Comparison of ENCODE assay signal across 14 mouse cellular contexts in the genomic region with DNA sequence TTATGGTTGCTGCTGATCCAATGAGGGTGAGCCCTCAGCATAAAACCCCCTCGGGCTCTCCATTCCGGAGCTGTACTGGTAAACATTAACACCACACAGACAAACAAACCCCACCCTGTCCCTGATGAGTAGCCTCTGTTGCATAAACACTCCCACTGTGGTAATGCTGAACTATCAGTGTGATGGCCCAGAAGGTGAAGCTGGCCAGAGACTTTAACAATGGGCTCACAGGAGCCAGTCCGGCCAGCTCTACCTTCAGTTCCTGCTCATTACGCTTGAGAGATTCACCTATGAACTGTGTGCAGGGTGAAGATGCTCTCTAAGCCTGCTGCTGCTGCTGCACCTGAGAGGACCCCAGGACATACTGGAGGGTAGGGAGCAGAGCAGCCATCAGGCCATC.
DNase-seq lines count a peak whose midpoint lies in the region; ATAC-seq and TF ChIP-seq lines count a peak whose summit lies in the region.
"Had no signal": no experiment of that assay in that cellular context is flagged by ENCODE, and none has a peak within 500 bp of the region (broad histone marks: within the 10 kb centered on the region; RNA-seq: fewer than 3 reads in every experiment).

No protein-coding gene starts in this region.

- H3K9ac ChIP-seq in hindbrain, embryonic 12.5 days: no peak overlapping the region
- H3K9ac ChIP-seq: forebrain, embryonic 13.5 days; forebrain, postnatal 0 days; heart, embryonic 12.5 days had no signal

- no peak for TF ChIP-seq CTCF in kidney, adult 2 months (conservative IDR thresholded peaks at IDR 0.05; ENCODE audit: insufficient read depth, insufficient read length, low read depth, low read length)
- TF ChIP-seq CTCF in layer of hippocampus, adult 2 months (conservative IDR thresholded peaks at IDR 0.05): no peak

- peaks cover 51% of the 10 kb centered on the region for H3K4me1 ChIP-seq in hindbrain, embryonic 10.5 days (replicated peaks)
- H3K4me1 ChIP-seq in hindbrain, embryonic 12.5 days: peaks cover 48% of the 10 kb centered on the region
- H3K4me1 ChIP-seq in kidney, adult 2 months (ENCODE audit: control insufficient read depth, insufficient read depth, low read length): no peaks in the 10 kb centered on the region

- H3K27me3 ChIP-seq in hindbrain, embryonic 10.5 days (ENCODE audit: insufficient read depth, poor library complexity, severe bottlenecking): no peaks in the 10 kb centered on the region
- H3K27me3 ChIP-seq in hindbrain, embryonic 12.5 days: no peaks in the 10 kb centered on the region
- no peaks in the 10 kb centered on the region for H3K27me3 ChIP-seq in kidney, adult 2 months (replicated peaks; ENCODE audit: control insufficient read depth, insufficient read depth, low read length)
- H3K27me3 ChIP-seq: heart, embryonic 12.5 days had no signal

- H3K36me3 ChIP-seq in hindbrain, embryonic 10.5 days: no peaks in the 10 kb centered on the region
- H3K36me3 ChIP-seq in hindbrain, embryonic 12.5 days: no peaks in the 10 kb centered on the region
- no peaks in the 10 kb centered on the region for H3K36me3 ChIP-seq in kidney, adult 2 months (ENCODE audit: control insufficient read depth, insufficient read depth, low read length)
- H3K36me3 ChIP-seq: embryonic facial prominence, embryonic 10.5 days; heart, embryonic 12.5 days had no signal

- ATAC-seq in hindbrain, embryonic 12.5 days (ENCODE audit: low FRiP score): no peak
- ATAC-seq: forebrain, embryonic 13.5 days; forebrain, postnatal 0 days; hindbrain, postnatal 0 days had no signal

- H3K27ac ChIP-seq in hindbrain, embryonic 10.5 days: 0 out of 2 replicates have a peak overlapping the region, but pooled peaks have one; percentile 16
- H3K27ac ChIP-seq in hindbrain, embryonic 12.5 days: no peak overlapping the region
- no peak overlapping the region for H3K27ac ChIP-seq in kidney, adult 2 months (ENCODE audit: insufficient read depth, low read depth, low read length)
- H3K27ac ChIP-seq in layer of hippocampus, adult 2 months: peak overlapping the region; percentile 78
- H3K27ac ChIP-seq: forebrain, embryonic 13.5 days; hindbrain, postnatal 0 days had no signal

- no peaks in the 10 kb centered on the region for H3K9me3 ChIP-seq in hindbrain, embryonic 10.5 days
- no peaks in the 10 kb centered on the region for H3K9me3 ChIP-seq in hindbrain, embryonic 12.5 days (replicated peaks)
- H3K9me3 ChIP-seq: embryonic facial prominence, embryonic 10.5 days; forebrain, embryonic 13.5 days; heart, embryonic 12.5 days had no signal

- no peak overlapping the region for H3K4me3 ChIP-seq in hindbrain, embryonic 10.5 days
- H3K4me3 ChIP-seq in hindbrain, embryonic 12.5 days: no peak overlapping the region
- H3K4me3 ChIP-seq in kidney, adult 2 months (ENCODE audit: insufficient read depth, low read depth, low read length): no peak overlapping the region
- H3K4me3 ChIP-seq in layer of hippocampus, adult 2 months: no peak overlapping the region
- H3K4me3 ChIP-seq: embryonic facial prominence, embryonic 10.5 days; forebrain, embryonic 13.5 days; heart, embryonic 12.5 days had no signal

- TF ChIP-seq POLR2A in kidney, adult 2 months (IDR thresholded peaks at IDR 0.05; ENCODE audit: low read depth, low read length): no peak

- no peak overlapping the region for H3K4me2 ChIP-seq in hindbrain, embryonic 12.5 days (replicated peaks)
- H3K4me2 ChIP-seq: forebrain, embryonic 13.5 days; heart, embryonic 12.5 days had no signal

- DNase-seq in hindbrain, embryonic 10.5 days (ENCODE audit: low spot score): no peak
- DNase-seq in kidney, adult 2 months: peak; percentile 29
- DNase-seq in kidney, adult 11 months: no peak
- DNase-seq in layer of hippocampus, adult 2 months (ENCODE audit: low spot score in 2 of 2): no peak
- no peak for DNase-seq in layer of hippocampus, adult 18-20 months (ENCODE audit: low spot score in 2 of 2)
- peak; percentile 44 for DNase-seq in yolk sac, embryonic 10.5 days (ENCODE audit: low spot score)
- DNase-seq in adrenal gland, adult 8-10 months: no peak
- DNase-seq: forebrain, postnatal 0 days; heart, postnatal 36 days had no signal

- 76% methylated on average over 4 of the region's 4 CpGs for WGBS in hindbrain, embryonic 10.5 days
- 68% methylated on average over 4 of the region's 4 CpGs for WGBS in hindbrain, embryonic 12.5 days
- 28% methylated on average over 4 of the region's 4 CpGs for WGBS in kidney, adult 2 months

Comparison
In these comparisons a context has a peak if more than half of its experiments do, and no peak if none do; other contexts are left out.
1. DNase-seq: peak in kidney, adult 2 months (single experiment) and yolk sac, embryonic 10.5 days (single experiment); none in hindbrain, embryonic 10.5 days (single experiment), kidney, adult 11 months (single experiment), layer of hippocampus, adult 2 months (0 of 2), layer of hippocampus, adult 18-20 months (0 of 2) and adrenal gland, adult 8-10 months (single experiment).
2. H3K27ac ChIP-seq: peak in hindbrain, embryonic 10.5 days (single experiment) and layer of hippocampus, adult 2 months (single experiment); none in hindbrain, embryonic 12.5 days (single experiment) and kidney, adult 2 months (single experiment).